Mouse (Mus musculus) forebrain, embryonic 16.5 days (tissue): ENCODE measurements around the gene Pdia3. TPM values are rescaled to one million over a fixed set of nuclear protein-coding genes. Genes with fewer than 3 reads are reported as not detected.

Experiments
- ATAC-seq: fragments of 200-750 bp; cut with Nextera tagmentation; 2 replicates; pipeline ENCODE4 v1.8.0; 2017; ENCODE audit warnings: mild to moderate bottlenecking, moderate library complexity
- H3K27ac ChIP-seq: fragments of 300-500 bp; sonication (generic); 2 replicates; pipeline ENCODE4 v1.5.1; 2014; ENCODE audit warnings: low read length, control low read depth
- H3K27me3 ChIP-seq: fragments of 300-500 bp; sonication (generic); replicated peaks from 2 replicates; pipeline ENCODE4 v1.6.1; 2014; ENCODE audit warnings: low read length; ENCODE audit not compliant: control insufficient read depth, insufficient read depth
- H3K36me3 ChIP-seq: fragments of 300-500 bp; sonication (generic); 2 replicates; pipeline ENCODE4 v1.6.1; 2014; ENCODE audit not compliant: control insufficient read depth, insufficient read depth
- H3K4me1 ChIP-seq: fragments of 300-500 bp; sonication (generic); replicated peaks from 2 replicates; pipeline ENCODE4 v1.6.1; 2014; ENCODE audit warnings: low read length; ENCODE audit not compliant: control insufficient read depth, insufficient read depth
- H3K4me2 ChIP-seq: fragments of 300-500 bp; sonication (generic); 2 replicates; pipeline ENCODE4 v1.6.1; 2014; ENCODE audit warnings: mild to moderate bottlenecking, low read length, control low read depth
- H3K4me3 ChIP-seq: fragments of 300-500 bp; sonication (generic); replicated peaks from 2 replicates; pipeline ENCODE4 v1.5.1; 2014; ENCODE audit warnings: mild to moderate bottlenecking, low read length, control low read depth
- H3K9ac ChIP-seq: fragments of 300-500 bp; sonication (generic); replicated peaks from 2 replicates; pipeline ENCODE4 v1.6.1; 2014; ENCODE audit warnings: low read depth, low read length, control low read depth
- H3K9me3 ChIP-seq: fragments of 300-500 bp; sonication (generic); 2 replicates; pipeline ENCODE4 v1.6.1; 2016; ENCODE audit warnings: low read length; ENCODE audit not compliant: control insufficient read depth
- WGBS: fragments of 180-500 bp; shearing (Covaris S2); extraction: QIAGEN DNeasy Blood & Tissue Kit; methylation state at CpG from one replicate; pipeline ENCODE4 v1.1.7; 2014; 5-methylcytosine and 5-hydroxymethylcytosine counted together
- polyA plus RNA-seq: library from polyadenylated mRNA; unstranded; fragments of >200 nt; fragmentation: Nextera tagmentation; extraction: Ambion mirVana; gene quantifications from 2 replicates; pipeline ENCODE4 v1.2.1, GENCODE M21; 2015

Gene Pdia3
- polyA plus RNA-seq, 1 experiment from 2014 or later = 334 TPM

DNA sequence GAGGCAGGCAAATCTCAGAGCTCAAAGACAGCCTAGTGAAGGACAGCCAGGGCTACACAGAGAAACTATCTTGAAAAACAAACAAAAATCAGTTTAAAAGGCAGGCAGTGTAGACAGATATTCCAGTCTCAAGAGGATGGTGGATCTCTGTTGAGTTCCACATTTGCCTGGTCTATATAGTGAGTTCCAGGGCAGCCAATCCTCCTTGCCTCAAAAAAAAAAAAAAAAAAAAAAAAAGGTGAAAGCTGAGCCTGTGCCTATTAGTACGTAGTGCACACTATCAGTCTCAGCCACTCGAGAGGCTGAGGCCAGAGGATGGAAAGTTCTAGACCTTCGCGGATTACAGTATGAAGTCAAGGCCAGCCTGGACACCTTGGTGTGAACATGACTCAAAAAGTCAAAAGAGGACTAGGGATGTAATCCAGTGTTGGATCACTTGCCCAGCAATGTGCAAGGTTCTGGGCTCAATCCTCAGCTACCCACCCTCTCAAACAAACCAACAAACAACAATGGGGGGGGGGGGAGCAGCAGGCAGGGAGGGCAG lies 660 bp upstream of the Pdia3 start:
- Histone ChIP-seq H3K9ac (peak overlapping the region; percentile 92), H3K9me3 (no peaks in the 10 kb centered on the region), H3K4me3 (peak overlapping the region; percentile 74), H3K27me3 (no peaks in the 10 kb centered on the region), H3K27ac (peak overlapping the region; percentile 98), H3K4me2 (peak overlapping the region; percentile 51), H3K4me1 (peaks cover 25% of the 10 kb centered on the region), H3K36me3 (no peaks in the 10 kb centered on the region; the same call in 1 of the 2 replicates)
- 13% methylated on average over 4 of the region's 4 CpGs for WGBS
- no peak for ATAC-seq

DNA sequence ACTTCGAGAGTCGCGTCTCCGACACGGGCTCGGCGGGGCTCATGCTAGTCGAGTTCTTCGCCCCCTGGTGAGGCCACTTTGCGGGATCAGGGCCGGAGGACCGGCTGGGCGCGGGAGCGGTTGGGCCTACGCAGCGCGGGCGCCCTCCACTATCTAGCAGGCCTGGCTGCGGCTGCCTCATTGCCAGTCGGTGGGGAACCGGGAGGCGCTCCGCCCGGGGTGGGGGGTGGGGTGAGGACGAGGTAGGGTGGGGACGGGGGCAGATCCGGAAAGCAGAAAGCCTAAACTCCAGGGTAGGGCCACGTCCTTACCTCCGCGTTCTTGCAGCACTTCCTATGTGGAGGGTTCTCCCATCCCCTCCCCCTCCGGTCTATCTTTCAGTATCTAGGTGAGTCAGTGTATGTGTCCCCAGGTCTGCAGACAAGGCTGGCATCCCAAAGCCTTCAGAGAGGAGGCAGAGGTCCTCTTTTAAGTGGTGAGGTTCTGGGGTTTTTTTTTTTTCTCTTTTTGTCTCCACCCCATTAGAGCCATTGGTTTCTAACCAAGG lies 637 bp downstream of the Pdia3 start:
- peaks cover 25% of the 10 kb centered on the region for H3K4me1 ChIP-seq
- H3K9ac ChIP-seq = peak overlapping the region; percentile 85
- H3K27ac ChIP-seq = peak overlapping the region; percentile 98
- ATAC-seq = peak; percentile 48
- H3K4me2 ChIP-seq = peak overlapping the region; percentile 60
- peak overlapping the region; percentile 74 for H3K4me3 ChIP-seq
- no peaks in the 10 kb centered on the region; the same call in 1 of the 2 replicates for H3K36me3 ChIP-seq
- H3K27me3 ChIP-seq = no peaks in the 10 kb centered on the region
- H3K9me3 ChIP-seq = no peaks in the 10 kb centered on the region
- WGBS = 0% methylated on average over 31 of the region's 32 CpGs

DNA sequence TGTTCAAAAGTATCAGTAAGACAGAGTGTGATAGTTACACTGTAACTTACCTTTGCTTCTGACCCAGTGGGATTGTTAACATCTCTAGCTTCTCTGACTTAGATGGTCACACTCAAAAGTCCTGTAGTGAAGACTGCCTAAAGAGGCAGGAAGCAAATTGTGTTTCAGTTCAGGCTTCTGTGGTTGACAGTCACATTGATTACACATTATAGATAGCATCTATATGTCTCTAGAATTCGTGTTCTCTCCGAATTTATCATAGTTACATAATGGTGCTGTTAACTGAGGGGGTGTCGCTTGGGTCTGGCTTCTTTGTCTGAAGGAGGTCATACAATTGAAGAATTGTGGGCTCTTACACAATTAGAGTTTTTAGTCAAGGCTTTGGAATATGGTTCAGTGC lies 1.5 kb downstream of the Pdia3 start:
- Histone ChIP-seq H3K27ac (no peak overlapping the region), H3K4me3 (peak overlapping the region; percentile 74), H3K36me3 (no peaks in the 10 kb centered on the region; the same call in 1 of the 2 replicates), H3K9ac (peak overlapping the region; percentile 85; the same call in 1 of the 2 replicates), H3K27me3 (no peaks in the 10 kb centered on the region), H3K9me3 (no peaks in the 10 kb centered on the region), H3K4me2 (peak overlapping the region; percentile 60), H3K4me1 (peaks cover 25% of the 10 kb centered on the region)
- WGBS = 55% methylated on average over 3 of the region's 3 CpGs
- no peak for ATAC-seq

DNA sequence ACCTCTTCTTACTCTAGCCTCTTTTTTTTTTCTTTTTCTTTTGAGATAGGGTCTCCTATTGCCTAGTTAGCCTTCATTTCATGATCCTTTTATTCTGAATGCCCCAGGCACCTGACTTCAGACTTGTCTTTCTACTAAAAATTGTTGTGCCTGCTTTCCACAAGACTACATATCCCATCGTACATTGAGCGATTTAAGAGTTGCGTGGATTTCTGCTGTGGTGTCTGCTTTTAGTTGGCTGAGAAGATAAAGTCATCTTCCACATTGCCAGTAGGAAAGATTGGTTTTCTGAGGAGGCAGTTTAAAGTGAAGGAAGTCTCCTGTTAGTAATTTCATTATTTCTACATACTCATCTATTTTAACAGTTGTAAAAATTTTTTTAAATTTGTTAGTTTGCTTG lies 2.0 kb downstream of the Pdia3 start:
- WGBS = 75% methylated on average over 3 of the region's 3 CpGs

DNA sequence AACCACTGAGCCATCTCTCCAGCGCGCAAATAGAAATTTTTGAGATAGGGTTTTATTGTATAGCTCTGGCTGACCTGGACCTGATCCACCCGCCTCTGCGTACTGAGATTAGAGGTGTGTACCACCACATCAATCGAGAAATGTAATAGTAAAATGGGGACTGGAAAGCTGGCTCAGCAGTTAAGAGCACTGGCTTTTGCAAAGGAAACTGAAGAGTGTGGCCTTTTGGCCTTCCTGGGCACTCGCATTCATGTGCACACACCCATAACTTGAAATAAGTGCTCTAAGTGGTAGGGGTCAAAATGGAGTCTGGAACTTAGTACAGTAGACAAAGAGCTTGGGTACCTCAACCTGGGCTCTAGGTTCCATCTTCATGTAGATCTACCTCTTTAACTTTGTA lies 2.8 kb downstream of the Pdia3 start:
- 93% methylated on average over 6 of the region's 6 CpGs for WGBS
- Histone ChIP-seq H3K36me3 (no peaks in the 10 kb centered on the region; the same call in 1 of the 2 replicates), H3K9me3 (no peaks in the 10 kb centered on the region), H3K4me3 (no peak overlapping the region), H3K9ac (no peak overlapping the region), H3K27ac (no peak overlapping the region), H3K4me1 (peaks cover 25% of the 10 kb centered on the region), H3K4me2 (no peak overlapping the region), H3K27me3 (no peaks in the 10 kb centered on the region)
- no peak for ATAC-seq

More for the DNA sequence above, 2.0 kb downstream of the Pdia3 start:
- peaks cover 25% of the 10 kb centered on the region for H3K4me1 ChIP-seq
- ATAC-seq = no peak
- no peaks in the 10 kb centered on the region for H3K27me3 ChIP-seq
- no peaks in the 10 kb centered on the region; the same call in 1 of the 2 replicates for H3K36me3 ChIP-seq
- peak overlapping the region; percentile 74; the same call in 1 of the 2 replicates for H3K4me3 ChIP-seq
- no peaks in the 10 kb centered on the region for H3K9me3 ChIP-seq
- H3K4me2 ChIP-seq = peak overlapping the region; percentile 60
- no peak overlapping the region for H3K9ac ChIP-seq
- H3K27ac ChIP-seq = no peak overlapping the region

DNA sequence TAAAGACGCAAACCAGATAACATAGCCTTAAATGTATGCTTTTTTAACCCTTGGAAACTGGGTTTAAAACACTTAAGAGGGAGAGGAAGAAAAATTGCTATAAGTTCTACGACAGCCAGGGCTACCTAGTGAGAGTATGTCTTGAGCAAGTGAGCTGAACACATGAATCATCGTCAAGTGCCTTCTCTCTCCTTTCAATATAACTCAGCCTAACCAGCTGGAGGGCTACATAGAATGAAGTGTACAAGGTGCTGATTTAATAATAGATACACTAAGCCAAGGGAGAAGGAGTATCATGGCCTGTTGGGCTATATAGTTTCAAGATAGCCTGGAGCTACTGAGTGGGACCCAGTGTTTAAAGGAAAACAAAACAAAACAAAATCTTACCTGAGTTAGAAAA lies 4.9 kb downstream of the Pdia3 start:
- Histone ChIP-seq H3K4me3 (no peak overlapping the region), H3K9ac (no peak overlapping the region), H3K27me3 (no peaks in the 10 kb centered on the region), H3K9me3 (no peaks in the 10 kb centered on the region), H3K4me1 (peaks cover 17% of the 10 kb centered on the region), H3K27ac (no peak overlapping the region), H3K36me3 (peaks cover 4% of the 10 kb centered on the region), H3K4me2 (no peak overlapping the region)
- ATAC-seq = no peak
- 95% methylated on average over 3 of the region's 3 CpGs for WGBS

DNA sequence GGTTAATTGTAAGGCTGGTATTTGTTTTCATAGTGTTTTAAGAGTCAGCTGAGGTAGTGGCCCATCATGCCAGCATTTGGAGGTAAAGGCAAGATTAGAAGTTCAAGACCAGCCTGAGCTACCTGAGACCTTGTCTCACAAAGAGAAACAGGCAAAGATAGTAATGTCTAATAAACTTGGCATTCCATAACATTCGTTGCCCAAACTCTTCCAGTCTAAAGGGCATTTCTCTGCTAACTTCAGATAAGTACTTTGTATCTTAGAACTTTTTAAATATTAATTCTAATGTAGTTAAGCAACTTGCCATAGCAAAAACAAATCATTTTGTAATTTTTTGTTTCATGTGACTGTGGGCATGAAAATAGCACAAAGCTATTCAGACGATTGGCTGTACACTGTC lies 9.6 kb downstream of the Pdia3 start:
- no peak overlapping the region for H3K9ac ChIP-seq
- H3K4me1 ChIP-seq = no peaks in the 10 kb centered on the region
- no peak overlapping the region for H3K4me3 ChIP-seq
- no peak for ATAC-seq
- no peak overlapping the region for H3K4me2 ChIP-seq
- WGBS = 96% methylated on average over 2 of the region's 2 CpGs
- no peaks in the 10 kb centered on the region for H3K9me3 ChIP-seq
- no peak overlapping the region for H3K27ac ChIP-seq
- peaks cover 9% of the 10 kb centered on the region for H3K36me3 ChIP-seq
- no peaks in the 10 kb centered on the region for H3K27me3 ChIP-seq

DNA sequence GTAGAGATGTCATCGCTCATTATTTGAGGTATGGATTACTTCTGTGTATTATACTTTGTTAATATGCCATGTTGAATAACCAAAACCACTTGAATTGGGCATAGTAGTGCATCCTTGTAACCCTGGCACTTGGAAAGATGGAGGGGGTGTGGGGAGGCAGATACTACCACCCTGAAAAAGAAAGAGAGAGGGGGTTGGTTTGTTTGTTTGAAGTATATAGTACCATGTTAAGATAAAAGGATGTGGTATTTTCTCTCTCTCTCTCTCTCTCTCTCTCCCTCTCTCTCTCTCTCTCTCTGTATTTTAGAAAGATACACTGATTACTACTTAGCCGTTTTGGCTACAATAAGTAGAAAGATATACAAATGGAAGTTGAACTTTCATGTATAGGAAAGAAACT lies 12.3 kb downstream of the Pdia3 start:
- H3K36me3 ChIP-seq = peaks cover 26% of the 10 kb centered on the region
- ATAC-seq = no peak
- H3K9me3 ChIP-seq = no peaks in the 10 kb centered on the region
- H3K4me2 ChIP-seq = no peak overlapping the region
- H3K27ac ChIP-seq = no peak overlapping the region
- H3K4me1 ChIP-seq = no peaks in the 10 kb centered on the region
- 91% methylated on average over 2 of the region's 2 CpGs for WGBS
- no peak overlapping the region for H3K4me3 ChIP-seq
- H3K9ac ChIP-seq = no peak overlapping the region
- no peaks in the 10 kb centered on the region for H3K27me3 ChIP-seq

DNA sequence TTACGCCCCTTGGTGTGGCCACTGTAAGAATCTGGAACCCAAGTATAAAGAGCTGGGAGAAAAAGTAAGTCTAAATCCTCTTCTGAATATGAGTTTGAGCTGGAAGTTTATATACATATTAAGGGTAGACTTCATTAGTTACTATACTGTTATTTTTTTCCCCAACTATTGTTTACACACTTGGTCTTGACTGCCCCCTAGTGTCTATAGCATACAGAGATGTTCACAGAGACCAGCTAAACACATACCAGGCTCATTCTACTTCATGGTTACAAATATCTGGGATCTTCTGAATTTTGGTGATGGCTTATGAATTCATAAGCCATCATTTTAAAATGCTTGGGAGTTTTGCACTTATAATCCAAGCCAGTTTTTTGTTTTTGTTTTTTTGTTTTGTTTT lies 21.3 kb downstream of the Pdia3 start:
- Histone ChIP-seq H3K36me3 (peaks cover 75% of the 10 kb centered on the region), H3K4me1 (no peaks in the 10 kb centered on the region), H3K9ac (no peak overlapping the region), H3K4me3 (no peak overlapping the region), H3K4me2 (no peak overlapping the region), H3K27me3 (no peaks in the 10 kb centered on the region), H3K9me3 (no peaks in the 10 kb centered on the region), H3K27ac (no peak overlapping the region)
- no peak for ATAC-seq
- WGBS = 89% methylated on average over 1 of the region's 1 CpGs
